Mouse (Mus musculus): Measurements from ENCODE around the gene Strip2.

GRCm38 (mm10) chr6:29875576-29875975, 41.2 kb upstream of the Strip2 start:
- TF ChIP-seq CTCF (conservative IDR thresholded peaks at IDR 0.05; ENCODE audit: low read length): no peak
- TF ChIP-seq NANOG (IDR thresholded peaks at IDR 0.05; ENCODE audit: borderline replicate concordance, low read length): no peak
